Comparison of ENCODE assay signal across 9 mouse cellular contexts in the genomic region with DNA sequence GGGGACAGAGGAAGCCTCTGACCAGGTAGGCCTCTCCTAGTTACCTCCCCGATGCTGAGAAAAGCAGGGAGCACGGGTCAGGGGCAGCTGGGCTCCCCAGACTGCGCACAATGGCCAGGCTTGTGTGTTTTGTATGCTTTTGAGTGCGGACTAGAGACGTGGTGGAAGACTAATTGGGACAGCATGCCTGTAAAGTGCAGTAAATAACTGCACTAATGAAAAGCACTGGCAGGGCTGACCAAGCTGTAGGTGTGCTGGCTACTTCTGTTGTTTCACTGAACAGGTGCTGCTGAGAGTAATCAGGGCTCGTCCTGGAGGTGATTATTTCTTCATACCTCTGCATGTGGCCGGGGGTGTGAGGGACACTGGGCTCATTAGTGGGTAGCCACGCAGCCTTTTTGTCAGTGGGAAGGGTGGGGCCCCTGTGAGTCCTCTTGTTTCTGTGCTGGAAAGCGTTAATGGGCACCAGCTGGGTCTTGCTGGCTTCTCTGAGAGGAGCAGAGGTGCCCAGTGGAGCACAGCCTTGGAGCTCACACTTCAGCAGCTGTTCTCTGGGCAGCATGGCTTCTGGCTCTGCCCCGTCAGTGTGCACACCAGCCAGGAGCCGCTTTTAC. TPM values are rescaled to one million over a fixed set of nuclear protein-coding genes. Genes with fewer than 3 reads are reported as not detected.
A peak's percentile ranks its signal among the peaks of the same experiment; 100 is the strongest.
DNase-seq lines count a peak whose midpoint lies in the region; ATAC-seq lines count a peak whose summit lies in the region.
"Had no signal": no experiment of that assay in that cellular context is flagged by ENCODE, and none has a peak within 500 bp of the region (broad histone marks: within the 10 kb centered on the region; RNA-seq: fewer than 3 reads in every experiment).

No protein-coding gene starts in this region.

- no peak overlapping the region for H3K4me3 ChIP-seq in neural tube, embryonic 12.5 days
- no peak overlapping the region for H3K4me3 ChIP-seq in forebrain, embryonic 14.5 days (ENCODE audit: low read depth, low read length)
- no peak overlapping the region for H3K4me3 ChIP-seq in limb, embryonic 12.5 days (replicated peaks)

- ATAC-seq in neural tube, embryonic 12.5 days (ENCODE audit: low FRiP score, low read depth), result peak; percentile 73
- peak; percentile 83 for ATAC-seq in forebrain, embryonic 14.5 days
- ATAC-seq in limb, embryonic 12.5 days (ENCODE audit: insufficient number of reproducible peaks, insufficient read depth, low FRiP score, low TSS enrichment, low read depth), result peak; percentile 87
- no peak for ATAC-seq in megakaryocyte progenitor cell, adult 5-6 weeks (replicated peaks; ENCODE audit: poor library complexity)
- ATAC-seq: liver, postnatal 0 days had no signal

- no peak overlapping the region for H3K9ac ChIP-seq in neural tube, embryonic 12.5 days
- H3K9ac ChIP-seq in forebrain, embryonic 14.5 days (ENCODE audit: low read length), result no peak overlapping the region; the same call in 1 of the 2 replicates
- no peak overlapping the region; the same call in 1 of the 2 replicates for H3K9ac ChIP-seq in limb, embryonic 12.5 days (replicated peaks)
- H3K9ac ChIP-seq: liver, postnatal 0 days had no signal

- peaks cover 33% of the 10 kb centered on the region for H3K4me1 ChIP-seq in neural tube, embryonic 12.5 days
- H3K4me1 ChIP-seq in forebrain, embryonic 14.5 days (ENCODE audit: control insufficient read depth, insufficient read depth, low read length), result peaks cover 25% of the 10 kb centered on the region
- H3K4me1 ChIP-seq in limb, embryonic 12.5 days (replicated peaks), result peaks cover 35% of the 10 kb centered on the region

- no peak overlapping the region for H3K4me2 ChIP-seq in neural tube, embryonic 12.5 days (replicated peaks)
- no peak overlapping the region for H3K4me2 ChIP-seq in forebrain, embryonic 14.5 days (ENCODE audit: low read length)
- H3K4me2 ChIP-seq in limb, embryonic 12.5 days, result peak overlapping the region; percentile 9; the same call in 1 of the 2 replicates

- 39% methylated on average over 11 of the region's 11 CpGs for WGBS in neural tube, embryonic 12.5 days
- 15% methylated on average over 11 of the region's 11 CpGs for WGBS in forebrain, embryonic 14.5 days
- WGBS in limb, embryonic 12.5 days, result 13% methylated on average over 11 of the region's 11 CpGs

- no peak for DNase-seq in neural tube, embryonic 10.5 days (ENCODE audit: extremely low spot score, low spot score)
- peak; percentile 52 for DNase-seq in forebrain, embryonic 14.5 days (ENCODE audit: low spot score)
- peak; percentile 88 for DNase-seq in retina, postnatal 1 day
- DNase-seq in natural killer cell, adult 2 months (ENCODE audit: low spot score in 2 of 2), result no peak
- DNase-seq in urinary bladder, adult 2 months (ENCODE audit: low spot score), result no peak
- DNase-seq: liver, postnatal 0 days had no signal

- H3K27ac ChIP-seq in neural tube, embryonic 12.5 days, result peak overlapping the region; percentile 20; the same call in 1 of the 2 replicates
- H3K27ac ChIP-seq in forebrain, embryonic 14.5 days (ENCODE audit: low read depth, low read length), result peak overlapping the region; percentile 60
- peak overlapping the region; percentile 85 for H3K27ac ChIP-seq in limb, embryonic 12.5 days

- H3K36me3 ChIP-seq in neural tube, embryonic 12.5 days, result no peaks in the 10 kb centered on the region
- no peaks in the 10 kb centered on the region for H3K36me3 ChIP-seq in forebrain, embryonic 14.5 days (ENCODE audit: control insufficient read depth, insufficient read depth, low read length)
- no peaks in the 10 kb centered on the region for H3K36me3 ChIP-seq in limb, embryonic 12.5 days

- no peaks in the 10 kb centered on the region for H3K9me3 ChIP-seq in neural tube, embryonic 12.5 days
- H3K9me3 ChIP-seq in forebrain, embryonic 14.5 days (replicated peaks; ENCODE audit: control insufficient read depth, low read length), result no peaks in the 10 kb centered on the region
- H3K9me3 ChIP-seq in limb, embryonic 12.5 days, result peaks cover 5% of the 10 kb centered on the region

- H3K27me3 ChIP-seq in neural tube, embryonic 12.5 days (replicated peaks), result no peaks in the 10 kb centered on the region
- H3K27me3 ChIP-seq in forebrain, embryonic 14.5 days (replicated peaks; ENCODE audit: control insufficient read depth, insufficient read depth, low read length), result no peaks in the 10 kb centered on the region
- H3K27me3 ChIP-seq in limb, embryonic 12.5 days, result no peaks in the 10 kb centered on the region

RNA-seq across cellular contexts. Expression of gene Eipr1, which starts 48.3 kb away (rescaled TPM):
- polyA plus RNA-seq in neural tube, embryonic 12.5 days (2016; fragmentation: Nextera tagmentation; extraction: Ambion mirVana), result 54.6 and 57.4 TPM in 2 replicates
- polyA plus RNA-seq in forebrain, embryonic 14.5 days (2014; fragmentation: Nextera tagmentation; extraction: Ambion mirVana), result 80.9 and 87.5 TPM in 2 replicates
- polyA plus RNA-seq in limb, embryonic 12.5 days (2016; fragmentation: Nextera tagmentation; extraction: Ambion mirVana), result 33.7 and 35.5 TPM in 2 replicates
- 15.2 and 16.9 TPM in 2 replicates for polyA plus RNA-seq in urinary bladder, adult 2 months (2012; rRNA removed)
- 21.6 and 25.1 TPM in 2 replicates for total RNA-seq in megakaryocyte progenitor cell, adult 5-6 weeks (2015)
- 26.6 and 26.9 TPM in 2 replicates for total RNA-seq in megakaryocyte progenitor cell, adult 5-6 weeks (2017)

RNA-seq across cellular contexts. Expression of gene Trappc12, which starts 49.6 kb away (rescaled TPM):
- polyA plus RNA-seq in neural tube, embryonic 12.5 days (2016; fragmentation: Nextera tagmentation; extraction: Ambion mirVana), result 41.0 and 42.4 TPM in 2 replicates
- 38.4 and 43.2 TPM in 2 replicates for polyA plus RNA-seq in forebrain, embryonic 14.5 days (2014; fragmentation: Nextera tagmentation; extraction: Ambion mirVana)
- polyA plus RNA-seq in limb, embryonic 12.5 days (2016; fragmentation: Nextera tagmentation; extraction: Ambion mirVana), result 42.1 and 43.0 TPM in 2 replicates
- 37.5 and 41.7 TPM in 2 replicates for polyA plus RNA-seq in urinary bladder, adult 2 months (2012; rRNA removed)
- 28.1 and 34.0 TPM in 2 replicates for total RNA-seq in megakaryocyte progenitor cell, adult 5-6 weeks (2015)
- total RNA-seq in megakaryocyte progenitor cell, adult 5-6 weeks (2017), result 41.1 and 47.3 TPM in 2 replicates

Comparison
In these comparisons a context has a peak if more than half of its experiments do, and no peak if none do; other contexts are left out.
1. H3K27ac ChIP-seq: peak in every context shown above with its lines; median percentile 85 in limb, embryonic 12.5 days; 60 in forebrain, embryonic 14.5 days; 20 in neural tube, embryonic 12.5 days.
2. DNase-seq: peak in forebrain, embryonic 14.5 days (single experiment) and retina, postnatal 1 day (single experiment); none in neural tube, embryonic 10.5 days (single experiment), natural killer cell, adult 2 months (0 of 2) and urinary bladder, adult 2 months (single experiment).